Mouse (Mus musculus): Measurements from ENCODE around the gene Poldip2. TPM values are rescaled to one million over a fixed set of nuclear protein-coding genes. Genes with fewer than 3 reads are reported as not detected.

Poldip2 gene
- polyA plus RNA-seq, 1 experiment from 2014 or later = 139 TPM

DNA sequence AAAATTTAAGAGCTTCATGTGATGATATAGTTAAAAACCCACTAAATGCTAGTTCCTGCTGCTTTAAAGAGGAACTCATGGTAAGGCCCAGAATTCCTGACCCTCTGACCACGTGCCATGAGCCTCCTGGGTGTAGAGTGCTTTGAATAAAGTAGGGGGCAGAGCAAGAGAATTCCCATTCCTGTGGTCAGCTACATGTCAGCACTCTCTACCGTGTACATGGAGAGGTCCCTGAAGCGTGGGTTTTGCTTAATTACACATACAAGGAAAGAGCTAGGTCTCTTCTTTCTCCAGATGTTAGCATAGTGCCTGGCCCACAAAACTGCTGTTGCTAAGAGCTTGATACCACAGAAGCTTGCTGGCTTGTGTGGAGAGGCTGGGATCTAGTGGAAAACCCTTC lies 6.6 kb upstream of the Poldip2 start:
- no peak overlapping the region for H3K4me2 ChIP-seq
- peaks cover 47% of the 10 kb centered on the region for H3K36me3 ChIP-seq
- H3K9me3 ChIP-seq = no peaks in the 10 kb centered on the region
- H3K27me3 ChIP-seq (replicated peaks) = peaks cover 27% of the 10 kb centered on the region
- no peak overlapping the region for H3K4me3 ChIP-seq
- H3K9ac ChIP-seq = no peak overlapping the region
- no peak overlapping the region for H3K27ac ChIP-seq (replicated peaks)
- ATAC-seq (ENCODE audit: extremely low read depth, insufficient number of reproducible peaks, low FRiP score, low TSS enrichment) = no peak
- no peaks in the 10 kb centered on the region for H3K4me1 ChIP-seq
- WGBS = 75% methylated on average over 3 of the region's 3 CpGs

DNA sequence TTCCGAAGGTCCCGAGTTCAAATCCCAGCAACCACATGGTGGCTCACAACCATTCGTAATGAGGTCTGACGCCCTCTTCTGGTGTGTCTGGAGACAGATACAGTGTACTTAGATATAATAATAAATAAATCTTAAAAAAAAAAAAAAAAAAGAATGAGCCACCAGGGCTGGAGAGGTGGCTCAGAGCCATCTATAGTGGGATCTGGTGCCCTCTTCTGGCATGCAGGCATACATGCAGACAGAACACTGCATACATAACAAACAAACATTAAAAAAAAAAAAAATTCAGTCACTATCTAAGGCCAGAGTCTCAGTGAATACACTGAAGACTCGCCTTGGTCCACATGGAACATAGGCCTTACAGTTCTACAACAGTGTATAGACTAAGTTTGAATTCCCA lies 2.8 kb upstream of the Poldip2 start:
- H3K9ac ChIP-seq = no peak overlapping the region
- no peak overlapping the region for H3K27ac ChIP-seq (replicated peaks)
- no peaks in the 10 kb centered on the region for H3K9me3 ChIP-seq
- H3K4me3 ChIP-seq = no peak overlapping the region
- no peak for ATAC-seq (ENCODE audit: extremely low read depth, insufficient number of reproducible peaks, low FRiP score, low TSS enrichment)
- H3K36me3 ChIP-seq = peaks cover 53% of the 10 kb centered on the region
- no peaks in the 10 kb centered on the region for H3K27me3 ChIP-seq (replicated peaks)
- peaks cover 22% of the 10 kb centered on the region for H3K4me1 ChIP-seq
- WGBS = 66% methylated on average over 5 of the region's 5 CpGs
- no peak overlapping the region for H3K4me2 ChIP-seq

DNA sequence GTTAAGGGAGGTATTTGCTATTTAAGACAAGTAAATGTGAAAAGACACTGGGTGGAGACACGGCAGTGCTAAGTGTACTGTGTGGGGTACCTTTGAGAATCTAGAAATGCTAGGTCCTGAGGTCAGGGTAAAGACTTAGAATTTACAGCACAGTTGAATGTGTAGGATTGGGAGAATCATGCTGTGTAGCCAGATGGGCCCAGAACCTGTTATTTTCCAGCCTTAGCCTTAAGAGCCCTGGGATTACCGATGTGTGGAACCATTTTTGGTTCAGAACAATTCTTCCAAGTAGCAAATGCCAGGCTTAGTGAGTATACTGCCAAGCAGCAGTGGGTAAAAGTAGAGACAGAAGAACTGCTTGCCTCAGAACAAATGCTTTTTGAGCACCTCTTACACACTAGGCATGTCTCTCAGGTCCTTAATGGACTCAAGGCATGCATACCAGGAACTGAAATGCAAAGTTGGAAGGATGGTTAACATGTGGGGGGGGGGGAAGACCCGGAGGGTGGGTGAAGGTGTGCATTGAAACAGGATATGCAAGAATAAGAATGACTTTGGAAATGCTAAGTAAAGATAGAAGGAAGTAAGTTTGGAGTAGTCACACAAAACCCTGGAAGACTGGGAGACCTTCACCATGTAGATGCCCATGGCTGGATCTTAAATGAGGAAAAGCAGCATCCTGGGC lies 1.3 kb downstream of the Poldip2 start:
- peak overlapping the region; percentile 96 for H3K4me3 ChIP-seq
- no peaks in the 10 kb centered on the region for H3K9me3 ChIP-seq
- peak overlapping the region; percentile 90 for H3K4me2 ChIP-seq
- WGBS = 71% methylated on average over 3 of the region's 3 CpGs
- H3K36me3 ChIP-seq = peaks cover 63% of the 10 kb centered on the region
- no peaks in the 10 kb centered on the region for H3K27me3 ChIP-seq (replicated peaks)
- peaks cover 22% of the 10 kb centered on the region for H3K4me1 ChIP-seq
- no peak for ATAC-seq (ENCODE audit: extremely low read depth, insufficient number of reproducible peaks, low FRiP score, low TSS enrichment)
- no peak overlapping the region for H3K27ac ChIP-seq (replicated peaks)
- peak overlapping the region; percentile 97 for H3K9ac ChIP-seq

DNA sequence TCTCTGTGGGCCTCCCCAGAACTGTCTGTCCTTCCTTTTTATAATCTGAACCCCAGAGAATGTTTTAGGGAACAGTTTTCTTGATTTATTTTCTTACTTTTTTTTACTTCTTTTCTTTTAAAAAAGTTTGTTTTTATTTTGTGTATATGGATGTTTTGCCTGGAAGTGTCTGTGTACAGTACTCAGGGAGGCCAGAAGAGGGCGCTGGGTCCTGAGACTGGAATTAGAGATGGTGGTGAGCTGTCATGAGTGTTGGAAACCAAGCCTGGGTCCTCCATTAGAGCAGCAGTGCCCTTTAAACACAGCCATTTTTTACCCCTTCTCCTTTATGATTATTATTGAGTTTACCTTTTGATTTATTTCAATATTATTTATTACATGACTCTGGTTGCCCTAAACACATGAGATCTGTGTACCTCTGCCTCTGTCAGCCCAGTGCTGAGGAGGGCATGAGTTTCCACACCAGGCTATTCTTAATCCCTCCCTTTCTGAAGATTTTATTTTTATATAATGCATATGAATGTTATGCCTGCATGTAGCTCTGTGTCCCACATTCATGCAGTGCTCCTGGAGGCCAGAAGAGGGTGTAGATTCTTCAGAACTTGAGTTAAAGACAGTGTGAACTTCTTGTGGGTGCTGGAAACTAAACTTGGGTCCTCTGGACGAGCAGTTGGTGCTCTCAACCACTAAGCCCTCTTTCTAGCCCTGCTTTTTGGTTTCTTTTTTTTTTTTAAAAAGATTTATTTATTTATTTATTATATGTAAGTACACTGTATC lies 3.7 kb downstream of the Poldip2 start:
- ATAC-seq (ENCODE audit: extremely low read depth, insufficient number of reproducible peaks, low FRiP score, low TSS enrichment) = no peak
- no peaks in the 10 kb centered on the region for H3K9me3 ChIP-seq
- H3K4me2 ChIP-seq = no peak overlapping the region
- no peak overlapping the region for H3K9ac ChIP-seq
- H3K4me1 ChIP-seq = peaks cover 22% of the 10 kb centered on the region
- WGBS = 54% methylated on average over 2 of the region's 2 CpGs
- H3K36me3 ChIP-seq = peaks cover 69% of the 10 kb centered on the region
- H3K27me3 ChIP-seq (replicated peaks) = no peaks in the 10 kb centered on the region
- no peak overlapping the region for H3K27ac ChIP-seq (replicated peaks)
- no peak overlapping the region for H3K4me3 ChIP-seq

DNA sequence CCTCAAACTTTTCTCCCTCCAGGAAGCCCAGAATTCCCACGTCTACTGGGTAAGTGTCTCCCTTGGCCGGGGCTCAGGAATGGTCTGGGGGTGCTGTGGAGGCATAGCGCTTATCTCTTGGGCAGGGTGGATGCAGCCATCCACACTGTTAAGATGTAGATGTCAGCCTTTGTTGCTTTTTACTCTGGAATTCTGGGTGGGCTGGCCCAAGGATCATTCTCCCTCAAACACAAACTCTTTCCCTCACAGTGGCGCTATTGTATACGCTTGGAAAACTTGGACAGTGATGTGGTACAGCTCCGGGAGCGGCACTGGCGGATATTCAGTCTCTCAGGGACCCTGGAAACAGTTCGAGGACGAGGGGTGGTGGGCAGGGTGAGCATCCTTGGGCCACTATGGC lies 6.9 kb downstream of the Poldip2 start:
- ATAC-seq (ENCODE audit: extremely low read depth, insufficient number of reproducible peaks, low FRiP score, low TSS enrichment) = no peak
- Histone ChIP-seq H3K27ac (replicated peaks) (no peak overlapping the region), H3K36me3 (peaks cover 96% of the 10 kb centered on the region), H3K27me3 (replicated peaks) (no peaks in the 10 kb centered on the region), H3K4me2 (no peak overlapping the region), H3K4me3 (no peak overlapping the region), H3K9ac (no peak overlapping the region), H3K9me3 (no peaks in the 10 kb centered on the region), H3K4me1 (peaks cover under 1% of the 10 kb centered on the region; the same call in 1 of the 2 replicates)
- WGBS = 89% methylated on average over 10 of the region's 10 CpGs

DNA sequence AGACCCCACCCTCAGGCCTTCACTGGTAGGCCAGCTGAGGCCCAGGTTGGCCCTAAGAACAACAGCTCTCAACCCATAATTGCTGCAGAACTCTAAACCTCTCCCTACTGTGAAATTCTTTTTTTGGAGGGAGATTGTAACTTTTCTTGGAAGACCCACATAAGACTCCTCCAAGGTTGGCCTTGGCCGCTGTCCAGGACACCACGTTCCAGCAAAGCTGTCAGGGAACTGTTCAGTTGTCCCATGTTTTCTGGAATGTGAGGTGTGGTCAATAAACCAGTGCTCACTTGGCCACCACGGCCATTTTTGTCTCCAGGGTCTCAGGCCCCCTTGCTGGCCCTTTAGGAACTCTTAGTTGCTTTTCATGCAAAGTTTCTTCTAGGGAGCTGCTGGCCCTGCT lies 9.9 kb downstream of the Poldip2 start:
- no peaks in the 10 kb centered on the region for H3K4me1 ChIP-seq
- H3K27ac ChIP-seq (replicated peaks) = no peak overlapping the region
- H3K4me3 ChIP-seq = no peak overlapping the region
- no peak overlapping the region for H3K9ac ChIP-seq
- no peak overlapping the region for H3K4me2 ChIP-seq
- H3K9me3 ChIP-seq = no peaks in the 10 kb centered on the region
- WGBS = 86% methylated on average over 3 of the region's 3 CpGs
- H3K27me3 ChIP-seq (replicated peaks) = no peaks in the 10 kb centered on the region
- ATAC-seq (ENCODE audit: extremely low read depth, insufficient number of reproducible peaks, low FRiP score, low TSS enrichment) = no peak
- H3K36me3 ChIP-seq = peaks cover 96% of the 10 kb centered on the region

DNA sequence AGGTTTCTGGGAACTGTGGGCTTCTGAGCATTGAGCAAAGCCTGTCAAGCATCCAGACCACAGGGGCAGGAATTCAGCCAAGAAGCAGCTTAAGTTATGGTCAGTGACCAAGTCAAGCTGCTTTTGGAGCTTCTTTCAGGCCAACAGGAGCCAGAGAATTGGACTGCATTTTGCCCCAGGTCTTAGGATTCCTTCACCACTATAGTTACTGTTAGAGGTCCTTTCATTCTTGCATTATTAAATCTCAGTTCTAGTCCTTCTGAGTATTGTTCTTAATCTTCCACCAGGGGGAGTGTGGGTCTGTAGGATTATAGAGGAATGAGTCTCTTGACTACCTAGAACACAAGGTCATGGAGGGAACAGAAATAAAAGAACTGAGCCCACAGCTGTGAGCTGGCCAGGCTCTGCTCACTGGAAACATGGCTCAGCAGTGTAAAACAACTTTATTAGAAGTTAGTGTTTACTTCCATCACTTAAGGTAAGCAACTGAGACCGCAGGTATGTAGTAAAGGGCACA lies 10.5 kb downstream of the Poldip2 start:
- Histone ChIP-seq H3K4me1 (no peaks in the 10 kb centered on the region), H3K9ac (no peak overlapping the region), H3K27ac (replicated peaks) (no peak overlapping the region), H3K27me3 (replicated peaks) (no peaks in the 10 kb centered on the region), H3K4me3 (no peak overlapping the region), H3K4me2 (no peak overlapping the region), H3K9me3 (no peaks in the 10 kb centered on the region), H3K36me3 (peaks cover 100% of the 10 kb centered on the region)
- WGBS = 85% methylated on average over 1 of the region's 1 CpGs
- no peak for ATAC-seq (ENCODE audit: extremely low read depth, insufficient number of reproducible peaks, low FRiP score, low TSS enrichment)

DNA sequence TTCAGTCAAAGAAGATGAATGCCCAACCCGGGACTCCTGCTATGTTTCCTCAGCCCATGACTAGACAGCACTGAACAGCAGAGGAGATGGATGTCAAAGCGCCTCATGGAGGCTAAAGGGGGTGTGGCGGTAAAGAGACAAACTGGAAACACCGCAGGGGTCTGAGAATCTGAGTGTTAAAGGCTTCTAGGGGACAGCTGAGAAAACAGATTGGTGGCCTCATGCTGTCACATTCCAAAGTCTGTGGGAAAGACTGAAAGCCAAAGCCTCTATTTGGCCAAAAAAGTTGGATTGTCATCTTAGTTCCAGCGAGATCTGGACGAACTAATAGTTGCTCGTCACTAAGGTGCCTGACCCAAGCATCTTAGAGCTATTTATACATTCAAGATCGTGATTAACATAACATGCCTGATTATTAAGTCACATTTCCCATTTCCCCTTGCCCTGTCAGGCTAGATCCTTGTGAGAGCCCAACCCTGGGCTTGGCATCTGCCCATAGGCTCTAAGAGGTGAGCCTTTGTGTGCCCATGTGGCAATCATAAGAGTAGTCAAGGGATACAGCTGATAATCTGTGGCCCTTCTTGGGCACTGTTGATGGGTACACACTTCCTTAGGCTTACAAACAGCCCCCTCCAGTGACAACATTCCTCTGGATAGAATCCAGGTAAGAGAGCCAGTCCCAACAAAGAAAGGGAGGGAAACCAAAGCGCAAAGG lies 11.4 kb downstream of the Poldip2 start:
- WGBS = 78% methylated on average over 9 of the region's 9 CpGs
- H3K36me3 ChIP-seq = peaks cover 100% of the 10 kb centered on the region
- no peaks in the 10 kb centered on the region for H3K27me3 ChIP-seq (replicated peaks)
- H3K4me1 ChIP-seq = no peaks in the 10 kb centered on the region
- H3K4me3 ChIP-seq = no peak overlapping the region
- no peaks in the 10 kb centered on the region for H3K9me3 ChIP-seq
- ATAC-seq (ENCODE audit: extremely low read depth, insufficient number of reproducible peaks, low FRiP score, low TSS enrichment) = no peak
- no peak overlapping the region for H3K4me2 ChIP-seq
- no peak overlapping the region for H3K9ac ChIP-seq
- H3K27ac ChIP-seq (replicated peaks) = no peak overlapping the region

DNA sequence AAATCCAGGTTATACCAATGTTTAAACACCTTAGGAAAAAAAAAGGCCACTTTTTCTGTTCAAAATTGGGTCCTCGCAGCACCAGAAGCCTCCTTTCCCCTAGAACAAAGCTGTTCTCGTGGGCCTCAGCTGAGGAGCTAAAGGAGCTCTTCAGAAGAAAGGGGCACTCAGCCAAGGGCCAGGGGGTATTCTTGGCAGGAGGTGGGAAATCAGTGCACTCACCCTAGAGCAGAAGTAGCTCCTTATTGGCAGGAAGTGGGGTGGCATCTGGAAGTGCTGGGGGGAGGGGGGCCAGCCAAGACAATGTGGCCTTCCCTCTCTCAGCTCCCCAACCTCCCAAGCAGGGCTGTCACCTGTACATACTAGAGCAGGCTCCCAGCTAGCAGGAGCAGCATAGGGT lies 12.8 kb downstream of the Poldip2 start:
- H3K4me1 ChIP-seq = no peaks in the 10 kb centered on the region
- H3K27ac ChIP-seq (replicated peaks) = no peak overlapping the region
- H3K36me3 ChIP-seq = peaks cover 100% of the 10 kb centered on the region
- ATAC-seq (ENCODE audit: extremely low read depth, insufficient number of reproducible peaks, low FRiP score, low TSS enrichment) = no peak
- WGBS = 81% methylated on average over 2 of the region's 2 CpGs
- H3K4me2 ChIP-seq = no peak overlapping the region
- H3K9me3 ChIP-seq = no peaks in the 10 kb centered on the region
- no peaks in the 10 kb centered on the region for H3K27me3 ChIP-seq (replicated peaks)
- H3K9ac ChIP-seq = no peak overlapping the region
- H3K4me3 ChIP-seq = no peak overlapping the region

DNA sequence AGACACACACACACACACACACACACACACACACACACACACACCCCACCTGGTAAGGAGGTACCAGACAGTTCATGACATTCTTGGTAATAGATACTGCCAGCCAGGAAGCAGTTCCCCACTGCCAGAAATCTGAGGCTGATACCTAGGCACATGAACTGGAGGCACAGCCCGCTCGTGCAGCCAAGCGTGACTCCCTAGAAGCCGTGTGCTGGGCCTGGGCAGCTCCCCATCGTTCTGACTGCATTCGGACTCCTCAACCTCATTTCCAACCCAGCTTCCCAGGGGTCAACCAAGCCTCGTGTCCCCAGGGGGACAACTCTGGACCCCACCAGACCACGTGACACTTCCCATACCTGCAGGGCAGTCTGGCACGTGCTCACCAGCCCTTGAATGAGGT lies 16.7 kb downstream of the Poldip2 start:
- 88% methylated on average over 9 of the region's 9 CpGs for WGBS
- ATAC-seq (ENCODE audit: extremely low read depth, insufficient number of reproducible peaks, low FRiP score, low TSS enrichment) = no peak
- Histone ChIP-seq H3K9ac (no peak overlapping the region), H3K27me3 (replicated peaks) (no peaks in the 10 kb centered on the region), H3K4me3 (no peak overlapping the region), H3K4me1 (peaks cover 16% of the 10 kb centered on the region), H3K9me3 (no peaks in the 10 kb centered on the region), H3K27ac (replicated peaks) (no peak overlapping the region), H3K4me2 (no peak overlapping the region), H3K36me3 (peaks cover 84% of the 10 kb centered on the region)

DNA sequence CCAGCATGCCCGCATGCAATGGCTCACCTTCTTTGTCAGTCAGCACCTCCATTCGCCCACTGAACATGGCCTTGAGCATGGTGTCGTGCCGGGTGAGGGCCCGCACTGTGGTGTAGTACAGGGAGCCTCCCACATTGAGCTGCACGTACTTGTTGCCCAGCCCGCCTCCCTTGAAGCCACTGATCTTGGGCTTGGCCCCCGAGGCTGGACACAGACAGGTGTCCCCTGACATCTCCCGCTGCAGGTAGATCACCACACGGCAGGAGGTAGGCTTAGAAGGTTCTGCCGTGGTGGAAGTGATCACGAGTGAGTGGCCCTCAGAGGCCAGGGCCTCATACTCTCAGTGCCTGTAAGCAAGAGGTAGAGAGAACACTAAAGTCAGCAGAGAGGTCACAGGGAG lies 18.0 kb downstream of the Poldip2 start:
- Histone ChIP-seq H3K4me3 (no peak overlapping the region), H3K4me1 (peaks cover 25% of the 10 kb centered on the region), H3K27me3 (replicated peaks) (no peaks in the 10 kb centered on the region), H3K4me2 (peak overlapping the region; percentile 24; the same call in 1 of the 2 replicates), H3K27ac (replicated peaks) (peak overlapping the region; percentile 83), H3K9ac (no peak overlapping the region; the same call in 1 of the 2 replicates), H3K9me3 (no peaks in the 10 kb centered on the region), H3K36me3 (peaks cover 76% of the 10 kb centered on the region)
- ATAC-seq (ENCODE audit: extremely low read depth, insufficient number of reproducible peaks, low FRiP score, low TSS enrichment) = no peak
- WGBS = 85% methylated on average over 12 of the region's 12 CpGs
